Mouse (Mus musculus) left cerebral cortex, postnatal 10 days (tissue): ENCODE measurements around the gene Ftcd. TPM values are rescaled to one million over a fixed set of nuclear protein-coding genes. Genes with fewer than 3 reads are reported as not detected.

Experiments
- DNase-seq, 2 experiments: peaks; one replicate each; pipeline ENCODE4 v3.0.0; 2021 to 2022; ENCODE audit warnings: low spot score in 2 of 2, mixed read lengths in 1 of 2; ENCODE audit errors: extremely low spot score in 1 of 2
- intact Hi-C: fragments of 180-260 bp; cut with DNase I; formaldehyde crosslinking; loops from one replicate; pipeline ENCODE4 v1.15.1; 2025
- total RNA-seq, 2 experiments: library from RNA; stranded (reverse); gene quantifications; 2 replicates each; pipeline ENCODE4 v1.2.3; 2021

The Ftcd gene
- total RNA-seq, 2 experiments from 2014 or later, result not detected

- intact Hi-C loops, result no loop called here
- no peak for DNase-seq
These were observed 10.7 kb downstream of the Ftcd start for GRCm38 (mm10) chr10:76586190-76586589.

DNA sequence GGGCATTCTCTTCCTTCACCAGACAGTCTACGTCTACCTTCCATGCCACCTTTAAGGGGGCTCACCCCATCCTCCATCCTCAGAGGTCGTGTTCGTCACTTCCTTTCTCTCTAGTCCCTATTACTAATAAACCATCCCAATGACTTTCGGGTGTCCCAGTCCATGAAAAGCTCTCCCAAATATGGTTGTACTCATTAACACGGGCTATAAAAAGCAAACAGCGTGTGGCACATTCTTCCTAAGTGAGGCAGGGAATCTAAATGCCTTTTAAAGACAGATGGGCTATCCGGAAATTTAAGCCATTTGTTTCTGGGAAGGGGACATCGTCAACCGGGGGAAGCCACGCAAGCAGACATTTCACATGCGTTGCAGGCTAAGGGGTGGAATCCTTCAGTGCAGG is 14.7 kb downstream of the Ftcd start:
- intact Hi-C loops, result no loop called here
- no peak for DNase-seq

DNA sequence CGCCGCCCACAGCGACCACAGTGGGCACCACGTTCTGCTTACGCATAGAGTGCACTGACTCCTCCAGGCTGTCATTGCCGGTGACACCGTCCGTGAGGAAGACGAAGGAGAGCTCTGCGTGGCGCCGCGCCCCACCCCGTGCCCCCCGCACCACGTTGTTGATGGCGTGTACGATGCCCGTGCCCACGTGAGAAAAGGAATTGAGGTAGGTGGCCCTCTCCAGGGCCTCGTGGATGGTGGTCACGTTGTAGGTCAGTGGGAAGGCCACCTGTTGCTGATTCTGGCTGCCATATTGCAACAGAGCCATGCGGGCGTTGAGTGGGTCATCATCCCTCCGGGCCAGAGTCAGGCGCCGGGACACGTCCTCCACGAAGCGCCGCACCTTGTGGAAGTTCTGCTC is 20.9 kb downstream of the Ftcd start:
- intact Hi-C loops, result no loop called here
- DNase-seq, result no peak

GRCm38 (mm10) chr10:76602690-76603089 is 27.2 kb downstream of the Ftcd start:
- peak in 1 of 2 experiments; percentile 13 for DNase-seq
- intact Hi-C loops, result no loop called here

DNA sequence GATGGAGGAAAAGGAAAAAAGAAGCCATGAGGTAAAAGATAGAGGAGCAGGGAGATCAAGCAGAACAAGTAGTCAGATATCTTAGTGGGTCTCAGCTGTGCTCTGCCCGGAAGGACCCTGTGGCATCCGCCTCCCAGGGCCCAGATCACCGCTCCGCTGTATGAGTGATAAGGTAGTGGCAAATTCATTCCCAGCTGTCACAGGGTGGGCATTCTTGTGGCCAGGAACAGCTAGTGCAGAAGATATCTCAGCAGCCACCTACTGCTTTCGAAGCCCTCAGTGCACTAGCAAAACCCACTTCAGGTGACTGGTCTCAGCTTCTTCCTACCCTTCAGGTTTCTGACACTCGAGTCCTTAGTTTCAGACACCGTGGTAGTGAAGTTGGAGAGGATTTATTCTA is 37.0 kb downstream of the Ftcd start:
- DNase-seq, result no peak
- intact Hi-C loops, result no loop called here

DNA sequence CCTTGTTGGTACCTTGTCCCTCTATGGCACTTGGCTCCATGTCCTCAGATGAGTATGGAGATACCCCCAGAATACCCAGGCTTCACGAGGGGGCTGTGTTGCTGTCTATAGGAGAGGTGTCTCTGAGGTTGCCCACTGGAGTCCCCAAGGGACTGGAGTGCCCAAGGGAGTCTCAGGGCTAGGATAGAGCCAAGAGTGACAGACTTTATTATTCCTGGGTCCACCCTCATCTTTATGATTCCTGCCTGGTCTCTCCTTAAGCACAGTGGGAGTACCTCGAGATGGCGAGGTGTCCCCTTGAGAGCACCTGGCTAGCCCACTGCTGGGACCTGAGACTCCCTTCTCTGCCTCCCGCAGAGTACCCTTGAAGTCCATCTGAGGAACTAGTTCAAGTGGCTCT is 47.0 kb downstream of the Ftcd start:
- intact Hi-C loops, result loop anchor here (5.0 kb wide), 1 partner anchor 105 kb away; the partner anchor contains the start of gene Col6a1

GRCm38 (mm10) chr10:76622928-76623680 is 47.7 kb downstream of the Ftcd start, which contains the start of gene Col6a2:
Gene Col6a2 (minus strand): TSS chr10:76623630.
- DNase-seq, result peak; percentile 18 to 90
- intact Hi-C loops, result loop anchor here (5.0 kb wide), 1 partner anchor 104 kb away; the partner anchor contains the start of gene Col6a1

More for the DNA sequence above, 47.0 kb downstream of the Ftcd start:
- DNase-seq, result no peak

- no peak for DNase-seq
- intact Hi-C loops, result loop anchor here (5.0 kb wide), 1 partner anchor 104 kb away; the partner anchor contains the start of gene Col6a1
These were observed 48.3 kb downstream of the Ftcd start for GRCm38 (mm10) chr10:76623734-76624133.

GRCm38 (mm10) chr10:76624903-76625302 is 49.5 kb downstream of the Ftcd start:
- intact Hi-C loops, result loop anchor here (5.0 kb wide), 1 partner anchor 102 kb away; the partner anchor contains the start of gene Col6a1
- no peak for DNase-seq

GRCm38 (mm10) chr10:76627714-76628113 is 52.3 kb downstream of the Ftcd start:
- intact Hi-C loops, result no loop called here
- no peak for DNase-seq

GRCm38 (mm10) chr10:76630657-76631056 is 55.2 kb downstream of the Ftcd start:
- intact Hi-C loops, result no loop called here
- DNase-seq, result no peak

DNA sequence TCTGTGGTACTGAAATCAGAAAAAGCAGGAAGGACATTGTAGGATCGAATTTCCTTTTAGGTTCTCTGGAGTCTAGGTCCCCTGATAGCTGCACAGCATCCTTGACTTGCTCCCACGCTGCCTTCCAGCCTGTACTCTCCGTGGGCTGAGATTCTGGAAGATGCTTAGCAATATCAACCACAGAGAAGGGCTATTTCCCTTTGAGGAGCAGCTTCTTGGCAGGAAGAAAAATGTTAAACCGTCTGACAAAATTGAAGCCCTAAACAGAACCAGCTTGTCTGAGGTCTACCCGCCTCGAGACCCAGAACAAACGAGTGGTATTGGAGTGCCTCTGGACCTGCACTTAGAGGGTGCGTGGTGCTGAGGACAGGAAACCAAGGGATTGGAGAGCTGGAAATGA is 57.2 kb downstream of the Ftcd start:
- intact Hi-C loops, result no loop called here
- DNase-seq, result no peak

DNA sequence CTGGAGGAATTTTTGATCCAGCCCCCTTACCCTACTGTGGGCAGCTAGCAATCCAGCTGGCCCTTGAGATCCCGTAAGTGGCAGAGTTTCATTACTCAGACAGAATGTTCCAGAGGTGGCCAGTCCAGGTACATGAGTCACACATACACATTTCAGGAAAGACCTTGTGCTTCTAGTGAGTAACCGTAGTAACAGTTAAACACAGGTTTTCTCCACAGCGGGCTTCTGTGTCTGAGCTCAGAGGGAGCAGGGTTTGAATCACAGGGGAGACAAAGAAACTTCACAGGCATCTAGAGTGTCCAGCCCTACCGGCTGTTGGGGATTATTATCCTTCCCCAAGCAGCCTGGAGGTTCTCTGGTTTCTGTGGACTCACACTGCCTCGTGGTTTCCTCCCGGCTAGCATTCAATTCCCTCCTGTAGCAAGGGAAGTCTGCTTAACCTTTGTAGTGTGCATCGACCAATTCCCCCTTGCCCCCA is 58.7 kb downstream of the Ftcd start:
- no peak for DNase-seq
- intact Hi-C loops, result no loop called here

DNA sequence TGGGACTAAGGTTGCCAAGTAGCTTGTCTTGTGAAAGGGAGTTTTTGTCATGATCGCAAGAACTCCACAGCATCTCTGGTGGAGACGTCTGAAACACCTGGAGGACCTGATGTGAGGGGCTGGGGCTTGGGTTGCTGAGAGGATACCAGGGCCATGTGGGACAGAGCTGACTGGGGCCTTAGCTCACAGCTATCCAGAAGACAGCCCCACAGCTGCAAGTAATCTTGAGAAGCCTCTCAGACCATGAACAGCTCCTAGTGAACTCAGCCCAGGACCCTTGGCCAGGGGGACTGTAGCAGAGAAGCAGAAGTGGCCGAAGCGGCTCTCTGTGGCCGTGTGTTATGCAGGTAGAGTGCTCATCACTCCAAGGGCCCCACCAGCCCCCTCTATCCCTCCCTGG is 59.1 kb downstream of the Ftcd start:
- no peak for DNase-seq
- intact Hi-C loops, result no loop called here

- no peak for DNase-seq
- intact Hi-C loops, result no loop called here
These were observed 60.6 kb downstream of the Ftcd start for GRCm38 (mm10) chr10:76636026-76636425.

- intact Hi-C loops, result no loop called here
- DNase-seq, result no peak
These were observed 61.2 kb downstream of the Ftcd start for GRCm38 (mm10) chr10:76636601-76637000.

Other genes starting within 250 kb of the Ftcd start
- 10 to 100 TPM; 62.9 to 64.1 TPM for gene Dip2a, start 230.4 kb upstream of the Ftcd start, total RNA-seq
- not detected for gene AC141477.1, start 135.2 kb upstream of the Ftcd start, total RNA-seq
- 10 to 100 TPM; 14.2 to 14.3 TPM for gene Pcnt, start 132.9 kb upstream of the Ftcd start, total RNA-seq
- not detected for gene 2610028H24Rik, start 126.6 kb upstream of the Ftcd start, total RNA-seq
- gene Mcm3ap, start 106.7 kb upstream of the Ftcd start, total RNA-seq, result 10 to 100 TPM; 45.5 TPM
- gene Ybey, start 106.5 kb upstream of the Ftcd start, total RNA-seq, result 1 to 10 TPM; 3.3 to 3.9 TPM
- gene Lss, start 44.1 kb upstream of the Ftcd start, total RNA-seq, result 10 to 100 TPM; 70.9 to 71.3 TPM
- gene Spatc1l, start 13.4 kb upstream of the Ftcd start, total RNA-seq, result not detected
- 10 to 100 TPM; 15.6 to 18.8 TPM for gene Col6a2, start 48.0 kb downstream of the Ftcd start, total RNA-seq
- gene Col6a1, start 150.5 kb downstream of the Ftcd start, total RNA-seq, result 10 to 100 TPM; 32.0 to 34.3 TPM